9 mouse cellular contexts compared by ENCODE assay signal in the genomic region with DNA sequence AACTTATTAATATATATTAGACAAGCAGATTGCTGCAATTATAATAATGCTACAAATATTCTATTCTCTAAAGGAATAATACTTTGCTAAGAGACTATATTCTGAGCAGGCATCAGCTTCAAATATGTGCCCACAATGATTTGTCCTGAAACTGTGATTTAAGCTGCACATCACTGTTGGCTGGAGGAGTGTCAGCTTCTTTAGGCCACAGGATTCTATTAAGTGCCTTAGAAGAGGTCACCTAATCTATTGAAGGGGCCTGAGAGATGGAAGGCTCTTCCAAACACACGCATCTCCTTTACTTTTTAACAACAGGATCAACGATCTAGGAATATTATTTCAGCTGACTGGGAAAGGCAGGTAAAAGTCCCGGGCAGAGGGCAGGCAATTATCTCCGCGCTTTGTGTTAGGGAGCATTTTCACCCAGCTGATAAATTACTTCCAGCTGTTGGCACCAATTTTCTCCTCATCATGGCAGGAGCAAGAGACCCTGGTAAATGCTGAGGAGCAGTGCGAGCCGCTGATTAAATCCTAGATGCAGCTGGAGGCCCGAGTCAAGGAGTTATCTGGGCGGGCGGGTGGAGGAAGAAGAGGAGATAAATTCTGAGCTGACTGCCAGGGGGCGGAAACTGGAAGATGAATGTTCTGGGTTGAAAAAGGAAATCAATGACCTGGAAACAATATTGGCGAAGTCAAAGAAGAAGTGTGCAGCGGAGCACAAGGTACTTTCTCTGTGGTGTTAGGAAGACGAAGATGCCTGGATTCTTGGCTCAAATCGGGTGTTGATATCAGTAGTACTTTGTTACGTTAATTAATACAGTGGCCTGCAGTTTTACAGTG.
DNase-seq lines count a peak whose midpoint lies in the region; ATAC-seq lines count a peak whose summit lies in the region.
"Had no signal": no experiment of that assay in that cellular context is flagged by ENCODE, and none has a peak within 500 bp of the region (broad histone marks: within the 10 kb centered on the region; RNA-seq: fewer than 3 reads in every experiment).

No protein-coding gene starts in this region.

- peak overlapping the region; percentile 15 for H3K4me2 ChIP-seq in kidney, embryonic 14.5 days (replicated peaks; ENCODE audit: low read depth, low read length)

- no peak for DNase-seq in kidney, adult 11 months
- peak; percentile 59 for DNase-seq in forelimb bud, embryonic 11.5 days (ENCODE audit: low read depth, low spot score)
- peak; percentile 6 for DNase-seq in liver
- DNase-seq in retina, postnatal 1 day: peak; percentile 73
- DNase-seq in thymus, postnatal 4 days: no peak
- no peak for DNase-seq in right cerebral cortex, postnatal 14 days
- DNase-seq in lung, adult 18-20 months: no peak
- DNase-seq: spleen, adult 18-20 months had no signal

- no peak overlapping the region for H3K9ac ChIP-seq in kidney, embryonic 14.5 days (ENCODE audit: low read depth, low read length)

- ATAC-seq in kidney, embryonic 14.5 days (ENCODE audit: low FRiP score, low TSS enrichment): peak; percentile 71; the same call in 1 of the 2 replicates

- no peak overlapping the region for H3K27ac ChIP-seq in kidney, embryonic 14.5 days (ENCODE audit: low read depth, low read length)

- H3K4me1 ChIP-seq in kidney, embryonic 14.5 days (ENCODE audit: control insufficient read depth, insufficient read depth, low read length): no peaks in the 10 kb centered on the region

- H3K27me3 ChIP-seq in kidney, embryonic 14.5 days (ENCODE audit: control insufficient read depth, insufficient read depth, low read length): no peaks in the 10 kb centered on the region

- no peaks in the 10 kb centered on the region for H3K9me3 ChIP-seq in kidney, embryonic 14.5 days (ENCODE audit: control insufficient read depth, low read length)

- 6% methylated on average over 16 of the region's 16 CpGs for WGBS in kidney, embryonic 14.5 days

- 0 out of 2 replicates have a peak overlapping the region, but pooled peaks have one; percentile 3 for H3K4me3 ChIP-seq in kidney, embryonic 14.5 days (ENCODE audit: low read length)

- H3K36me3 ChIP-seq in kidney, embryonic 14.5 days (ENCODE audit: control insufficient read depth, insufficient read depth, low read length): no peaks in the 10 kb centered on the region

Comparison
In these comparisons a context has a peak if more than half of its experiments do, and no peak if none do; other contexts are left out.
1. DNase-seq: peak in forelimb bud, embryonic 11.5 days (single experiment), liver (single experiment) and retina, postnatal 1 day (single experiment); none in kidney, adult 11 months (single experiment), thymus, postnatal 4 days (single experiment), right cerebral cortex, postnatal 14 days (single experiment) and lung, adult 18-20 months (0 of 2).